Mouse (Mus musculus) stomach, embryonic 16.5 days (tissue): ENCODE measurements around the gene Dmac1. TPM values are rescaled to one million over a fixed set of nuclear protein-coding genes. Genes with fewer than 3 reads are reported as not detected.

Experiments
- ATAC-seq: fragments of 200-750 bp; cut with Nextera tagmentation; 2 replicates; pipeline ENCODE4 v1.8.0; 2017; ENCODE audit warnings: moderate number of reproducible peaks, moderate TSS enrichment; ENCODE audit not compliant: insufficient read depth, low FRiP score
- H3K27ac ChIP-seq: fragments of 300-500 bp; sonication (generic); 2 replicates; pipeline ENCODE4 v1.5.1; 2014; ENCODE audit warnings: low read length
- H3K27me3 ChIP-seq: fragments of 300-500 bp; sonication (generic); 2 replicates; pipeline ENCODE4 v1.6.1; 2014; ENCODE audit warnings: low read length, control low read depth, mixed read lengths; ENCODE audit not compliant: control insufficient read depth, insufficient read depth
- H3K36me3 ChIP-seq: fragments of 300-500 bp; sonication (generic); 2 replicates; pipeline ENCODE4 v1.6.1; 2014; ENCODE audit warnings: low read length; ENCODE audit not compliant: control insufficient read depth, insufficient read depth
- H3K4me1 ChIP-seq: fragments of 300-500 bp; sonication (generic); 2 replicates; pipeline ENCODE4 v1.6.1; 2014; ENCODE audit warnings: low read length, control low read depth, mixed read lengths; ENCODE audit not compliant: control insufficient read depth, insufficient read depth
- H3K4me2 ChIP-seq: fragments of 300-500 bp; sonication (generic); 2 replicates; pipeline ENCODE4 v1.6.1; 2014; ENCODE audit warnings: low read depth, low read length, mixed read lengths
- H3K4me3 ChIP-seq: fragments of 300-500 bp; sonication (generic); replicated peaks from 2 replicates; pipeline ENCODE4 v1.5.1; 2014; ENCODE audit warnings: mild to moderate bottlenecking, low read length
- H3K9ac ChIP-seq: fragments of 300-500 bp; sonication (generic); 2 replicates; pipeline ENCODE4 v1.6.1; 2014; ENCODE audit warnings: low read length
- H3K9me3 ChIP-seq: fragments of 300-500 bp; sonication (generic); replicated peaks from 2 replicates; pipeline ENCODE4 v1.6.1; 2016; ENCODE audit warnings: low read length, control low read depth; ENCODE audit not compliant: control insufficient read depth
- WGBS: fragments of 180-500 bp; shearing (Covaris S2); extraction: QIAGEN DNeasy Blood & Tissue Kit; methylation state at CpG from one replicate; pipeline ENCODE4 v1.1.7; 2014; 5-methylcytosine and 5-hydroxymethylcytosine counted together
- polyA plus RNA-seq: library from polyadenylated mRNA; unstranded; fragments of >200 nt; fragmentation: Nextera tagmentation; extraction: Ambion mirVana; gene quantifications from 2 replicates; pipeline ENCODE4 v1.2.1, GENCODE M21; 2015

Dmac1 gene
- polyA plus RNA-seq: 111 and 116 TPM in 2 replicates

GRCm38 (mm10) chr4:75278197-75279175, at the start of gene Dmac1:
TSS of gene Dmac1 (minus strand) at chr4:75278305.
- Histone ChIP-seq H3K4me1 (no peaks in the 10 kb centered on the region), H3K27ac (no peak within 1 kb of the TSS), H3K27me3 (no peaks in the 10 kb centered on the region), H3K4me2 (peak within 1 kb of the TSS; percentile 90), H3K9ac (peak within 1 kb of the TSS; percentile 89), H3K4me3 (peak within 1 kb of the TSS; percentile 86), H3K9me3 (no peaks in the 10 kb centered on the region), H3K36me3 (peaks cover 14% of the 10 kb centered on the region)
- WGBS: 16% methylated on average over 23 of the region's 23 CpGs
- peak; percentile 95 for ATAC-seq

- Histone ChIP-seq H3K4me1 (no peaks in the 10 kb centered on the region), H3K4me3 (no peak overlapping the region), H3K9me3 (0 out of 2 replicates have a peak, but pooled peaks cover under 1% of the 10 kb centered on the region), H3K36me3 (no peaks in the 10 kb centered on the region), H3K9ac (no peak overlapping the region), H3K27me3 (no peaks in the 10 kb centered on the region), H3K4me2 (no peak overlapping the region), H3K27ac (no peak overlapping the region)
- WGBS: 71% methylated on average over 1 of the region's 1 CpGs
- no peak for ATAC-seq
Measured at GRCm38 (mm10) chr4:75315431-75315830, 37.3 kb upstream of the Dmac1 start.

- Histone ChIP-seq H3K36me3 (no peaks in the 10 kb centered on the region), H3K27ac (no peak overlapping the region), H3K9me3 (0 out of 2 replicates have a peak, but pooled peaks cover 5% of the 10 kb centered on the region), H3K27me3 (no peaks in the 10 kb centered on the region), H3K4me1 (no peaks in the 10 kb centered on the region), H3K4me3 (no peak overlapping the region), H3K4me2 (no peak overlapping the region), H3K9ac (no peak overlapping the region)
- 76% methylated on average over 1 of the region's 1 CpGs for WGBS
- no peak for ATAC-seq
Measured at GRCm38 (mm10) chr4:75315007-75315406, 36.9 kb upstream of the Dmac1 start.

GRCm38 (mm10) chr4:75311918-75312317, 33.8 kb upstream of the Dmac1 start:
- H3K9ac ChIP-seq: no peak overlapping the region
- H3K9me3 ChIP-seq: 0 out of 2 replicates have a peak, but pooled peaks cover 5% of the 10 kb centered on the region
- no peak for ATAC-seq
- H3K27ac ChIP-seq: no peak overlapping the region
- H3K36me3 ChIP-seq: no peaks in the 10 kb centered on the region
- H3K4me3 ChIP-seq: no peak overlapping the region
- H3K4me1 ChIP-seq: no peaks in the 10 kb centered on the region
- no peaks in the 10 kb centered on the region for H3K27me3 ChIP-seq
- H3K4me2 ChIP-seq: no peak overlapping the region
- 91% methylated on average over 2 of the region's 2 CpGs for WGBS

- H3K36me3 ChIP-seq: no peaks in the 10 kb centered on the region
- no peak overlapping the region for H3K9ac ChIP-seq
- 56% methylated on average over 2 of the region's 2 CpGs for WGBS
- 0 out of 2 replicates have a peak, but pooled peaks cover 5% of the 10 kb centered on the region for H3K9me3 ChIP-seq
- no peak for ATAC-seq
- no peak overlapping the region for H3K27ac ChIP-seq
- no peak overlapping the region for H3K4me2 ChIP-seq
- no peaks in the 10 kb centered on the region for H3K4me1 ChIP-seq
- H3K4me3 ChIP-seq: no peak overlapping the region
- no peaks in the 10 kb centered on the region for H3K27me3 ChIP-seq
Measured at GRCm38 (mm10) chr4:75311305-75311704, 33.2 kb upstream of the Dmac1 start.

- Histone ChIP-seq H3K4me3 (no peak overlapping the region), H3K4me1 (no peaks in the 10 kb centered on the region), H3K9me3 (no peaks in the 10 kb centered on the region), H3K27me3 (no peaks in the 10 kb centered on the region), H3K27ac (no peak overlapping the region), H3K9ac (no peak overlapping the region), H3K4me2 (no peak overlapping the region), H3K36me3 (no peaks in the 10 kb centered on the region)
- ATAC-seq: no peak
- WGBS: 65% methylated on average over 1 of the region's 1 CpGs
Measured at GRCm38 (mm10) chr4:75300205-75300972, 22.3 kb upstream of the Dmac1 start.

GRCm38 (mm10) chr4:75292315-75292714, 14.2 kb upstream of the Dmac1 start:
- WGBS: 54% methylated on average over 4 of the region's 4 CpGs
- ATAC-seq: no peak
- Histone ChIP-seq H3K9me3 (no peaks in the 10 kb centered on the region), H3K9ac (no peak overlapping the region), H3K4me1 (no peaks in the 10 kb centered on the region), H3K4me3 (no peak overlapping the region), H3K27ac (no peak overlapping the region), H3K4me2 (no peak overlapping the region), H3K36me3 (no peaks in the 10 kb centered on the region), H3K27me3 (no peaks in the 10 kb centered on the region)

- ATAC-seq: no peak
- H3K9ac ChIP-seq: no peak overlapping the region
- H3K27me3 ChIP-seq: no peaks in the 10 kb centered on the region
- H3K4me3 ChIP-seq: no peak overlapping the region
- H3K27ac ChIP-seq: no peak overlapping the region
- H3K4me1 ChIP-seq: no peaks in the 10 kb centered on the region
- 65% methylated on average over 4 of the region's 4 CpGs for WGBS
- no peaks in the 10 kb centered on the region for H3K9me3 ChIP-seq
- no peak overlapping the region for H3K4me2 ChIP-seq
- H3K36me3 ChIP-seq: no peaks in the 10 kb centered on the region
Measured at GRCm38 (mm10) chr4:75291142-75291541, 13.0 kb upstream of the Dmac1 start.
